Comparison of ENCODE assay signal across 32 mouse cellular contexts in the genomic region with DNA sequence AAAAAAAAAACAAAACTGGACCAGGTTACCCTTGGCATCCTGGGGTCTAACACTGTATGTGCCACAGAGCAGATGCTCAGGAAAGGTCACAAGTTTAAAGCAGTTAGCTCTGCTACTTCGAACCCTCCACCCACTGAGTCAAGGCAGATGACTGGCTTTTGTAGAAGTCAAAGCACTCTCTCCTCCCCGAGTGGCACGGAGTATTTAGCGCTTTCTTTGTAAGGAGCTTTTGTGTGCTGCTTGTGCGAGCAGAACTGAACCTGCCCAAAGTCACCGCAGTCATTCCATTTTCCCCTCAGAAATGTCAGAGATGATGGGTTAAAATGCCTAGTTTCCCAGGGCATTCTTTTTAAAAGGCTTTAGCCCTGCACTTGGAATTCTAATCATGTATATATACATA. TPM values are rescaled to one million over a fixed set of nuclear protein-coding genes. Genes with fewer than 3 reads are reported as not detected.
DNase-seq lines count a peak whose midpoint lies in the region; ATAC-seq and TF ChIP-seq lines count a peak whose summit lies in the region.
"Had no signal": no experiment of that assay in that cellular context is flagged by ENCODE, and none has a peak within 500 bp of the region (broad histone marks: within the 10 kb centered on the region; RNA-seq: fewer than 3 reads in every experiment).

No protein-coding gene starts in this region.

- intact Hi-C loops in heart, postnatal 36 days (cut with DNase I), result no loop called here

- ATAC-seq in forebrain, embryonic 14.5 days, result peak; percentile 26; the same call in 1 of the 2 replicates
- ATAC-seq in midbrain, embryonic 14.5 days (ENCODE audit: low FRiP score, low TSS enrichment), result no peak
- ATAC-seq in midbrain, embryonic 11.5 days (ENCODE audit: low FRiP score), result no peak
- no peak for ATAC-seq in midbrain, postnatal 0 days (ENCODE audit: low FRiP score)
- ATAC-seq: liver, postnatal 0 days; lung, postnatal 0 days had no signal

- H3K36me3 ChIP-seq in forebrain, embryonic 14.5 days (ENCODE audit: control insufficient read depth, insufficient read depth, low read length), result no peaks in the 10 kb centered on the region
- H3K36me3 ChIP-seq in forebrain, embryonic 10.5 days (replicated peaks), result no peaks in the 10 kb centered on the region
- no peaks in the 10 kb centered on the region for H3K36me3 ChIP-seq in midbrain, embryonic 14.5 days (ENCODE audit: control insufficient read depth, insufficient read depth, low read length)
- no peaks in the 10 kb centered on the region for H3K36me3 ChIP-seq in midbrain, embryonic 11.5 days (ENCODE audit: control insufficient read depth, insufficient read depth, low read length)
- H3K36me3 ChIP-seq in midbrain, postnatal 0 days (ENCODE audit: insufficient read depth, low read length), result no peaks in the 10 kb centered on the region
- H3K36me3 ChIP-seq: heart, embryonic 13.5 days; kidney, embryonic 15.5 days; limb, embryonic 12.5 days; stomach, embryonic 15.5 days had no signal

- no peak overlapping the region; the same call in 1 of the 2 replicates for H3K9ac ChIP-seq in forebrain, embryonic 14.5 days (ENCODE audit: low read length)
- no peak overlapping the region for H3K9ac ChIP-seq in midbrain, embryonic 14.5 days (replicated peaks; ENCODE audit: low read length)
- H3K9ac ChIP-seq in midbrain, embryonic 11.5 days (ENCODE audit: low read length), result no peak overlapping the region
- H3K9ac ChIP-seq in midbrain, postnatal 0 days (replicated peaks; ENCODE audit: low read length, poor library complexity, severe bottlenecking), result no peak overlapping the region
- H3K9ac ChIP-seq: heart, embryonic 13.5 days; kidney, embryonic 15.5 days; limb, embryonic 12.5 days; liver, postnatal 0 days; neural tube, embryonic 15.5 days; stomach, embryonic 15.5 days had no signal

- no peaks in the 10 kb centered on the region for H3K9me3 ChIP-seq in forebrain, embryonic 14.5 days (replicated peaks; ENCODE audit: control insufficient read depth, low read length)
- no peaks in the 10 kb centered on the region for H3K9me3 ChIP-seq in forebrain, embryonic 10.5 days
- no peaks in the 10 kb centered on the region for H3K9me3 ChIP-seq in midbrain, embryonic 14.5 days (ENCODE audit: control insufficient read depth, low read length)
- H3K9me3 ChIP-seq in midbrain, embryonic 11.5 days (ENCODE audit: control insufficient read depth, low read length), result no peaks in the 10 kb centered on the region
- no peaks in the 10 kb centered on the region for H3K9me3 ChIP-seq in midbrain, postnatal 0 days (ENCODE audit: low read length)
- H3K9me3 ChIP-seq: heart, embryonic 13.5 days; kidney, embryonic 15.5 days; limb, embryonic 12.5 days; neural tube, embryonic 15.5 days; stomach, embryonic 15.5 days had no signal

- H3K27ac ChIP-seq in forebrain, embryonic 14.5 days (ENCODE audit: low read depth, low read length), result no peak overlapping the region
- no peak overlapping the region for H3K27ac ChIP-seq in forebrain, embryonic 10.5 days
- no peak overlapping the region; the same call in 1 of the 2 replicates for H3K27ac ChIP-seq in midbrain, embryonic 14.5 days (replicated peaks; ENCODE audit: low read depth, low read length)
- no peak overlapping the region for H3K27ac ChIP-seq in midbrain, embryonic 11.5 days (ENCODE audit: low read depth, low read length)
- 0 out of 2 replicates have a peak overlapping the region, but pooled peaks have one; percentile 43 for H3K27ac ChIP-seq in midbrain, postnatal 0 days (ENCODE audit: low read depth, low read length)
- H3K27ac ChIP-seq: heart, adult 2 months; heart, embryonic 13.5 days; kidney, embryonic 15.5 days; limb, embryonic 12.5 days; macrophage; stomach, embryonic 15.5 days had no signal

- no peaks in the 10 kb centered on the region for H3K4me1 ChIP-seq in forebrain, embryonic 14.5 days (ENCODE audit: control insufficient read depth, insufficient read depth, low read length)
- H3K4me1 ChIP-seq in forebrain, embryonic 10.5 days, result peaks cover 13% of the 10 kb centered on the region
- H3K4me1 ChIP-seq in midbrain, embryonic 14.5 days (ENCODE audit: control insufficient read depth, insufficient read depth, low read length), result no peaks in the 10 kb centered on the region
- H3K4me1 ChIP-seq in midbrain, embryonic 11.5 days (ENCODE audit: control insufficient read depth, insufficient read depth, low read length), result peaks cover 10% of the 10 kb centered on the region
- H3K4me1 ChIP-seq in midbrain, postnatal 0 days (ENCODE audit: insufficient read depth, low read length), result no peaks in the 10 kb centered on the region
- H3K4me1 ChIP-seq: heart, embryonic 13.5 days; kidney, embryonic 15.5 days; stomach, embryonic 15.5 days had no signal

- H3K4me3 ChIP-seq in forebrain, embryonic 14.5 days (ENCODE audit: low read depth, low read length), result no peak overlapping the region
- no peak overlapping the region for H3K4me3 ChIP-seq in forebrain, embryonic 10.5 days
- no peak overlapping the region for H3K4me3 ChIP-seq in midbrain, embryonic 14.5 days (replicated peaks; ENCODE audit: low read depth, low read length)
- no peak overlapping the region for H3K4me3 ChIP-seq in midbrain, embryonic 11.5 days (ENCODE audit: low read depth, low read length)
- H3K4me3 ChIP-seq in midbrain, postnatal 0 days (ENCODE audit: low read depth, low read length), result no peak overlapping the region
- H3K4me3 ChIP-seq: heart, adult 2 months; heart, embryonic 13.5 days; kidney, embryonic 15.5 days; limb, embryonic 12.5 days; myocyte; neural tube, embryonic 15.5 days; stomach, embryonic 15.5 days had no signal

- H3K27me3 ChIP-seq in forebrain, embryonic 14.5 days (replicated peaks; ENCODE audit: control insufficient read depth, insufficient read depth, low read length), result no peaks in the 10 kb centered on the region
- no peaks in the 10 kb centered on the region for H3K27me3 ChIP-seq in forebrain, embryonic 10.5 days (ENCODE audit: poor library complexity, severe bottlenecking)
- H3K27me3 ChIP-seq in midbrain, embryonic 14.5 days (ENCODE audit: control insufficient read depth, insufficient read depth, low read length), result no peaks in the 10 kb centered on the region
- no peaks in the 10 kb centered on the region for H3K27me3 ChIP-seq in midbrain, embryonic 11.5 days (ENCODE audit: control insufficient read depth, insufficient read depth, low read length)
- no peaks in the 10 kb centered on the region for H3K27me3 ChIP-seq in midbrain, postnatal 0 days (ENCODE audit: insufficient read depth, low read length)
- H3K27me3 ChIP-seq: heart, embryonic 13.5 days; kidney, embryonic 15.5 days; limb, embryonic 12.5 days; neural tube, embryonic 15.5 days; stomach, embryonic 15.5 days had no signal

- H3K4me2 ChIP-seq in forebrain, embryonic 14.5 days (ENCODE audit: low read length), result no peak overlapping the region
- no peak overlapping the region for H3K4me2 ChIP-seq in midbrain, embryonic 14.5 days (ENCODE audit: low read length)
- no peak overlapping the region for H3K4me2 ChIP-seq in midbrain, embryonic 11.5 days
- H3K4me2 ChIP-seq in midbrain, postnatal 0 days (ENCODE audit: low read depth, low read length, poor library complexity, severe bottlenecking), result no peak overlapping the region
- H3K4me2 ChIP-seq: heart, embryonic 13.5 days; kidney, embryonic 15.5 days; limb, embryonic 12.5 days; liver, embryonic 11.5 days; neural tube, embryonic 15.5 days; stomach, embryonic 15.5 days had no signal

- WGBS in forebrain, embryonic 14.5 days, result 10% methylated on average over 6 of the region's 6 CpGs
- 23% methylated on average over 6 of the region's 6 CpGs for WGBS in forebrain, embryonic 10.5 days
- 8% methylated on average over 6 of the region's 6 CpGs for WGBS in midbrain, embryonic 14.5 days
- whole genome bisulfite sequencing in midbrain, embryonic 11.5 days, result 11% methylated on average over 6 of the region's 6 CpGs
- 14% methylated on average over 6 of the region's 6 CpGs for WGBS in midbrain, postnatal 0 days

- TF ChIP-seq CTCF in midbrain, postnatal 0 days (IDR thresholded peaks at IDR 0.05), result no peak

- DNase-seq in forebrain, embryonic 14.5 days (ENCODE audit: low spot score), result peak; percentile 30
- DNase-seq in forebrain, embryonic 10.5 days (ENCODE audit: extremely low spot score, low spot score), result no peak
- DNase-seq in midbrain, embryonic 14.5 days, result peak; percentile 40
- no peak for DNase-seq in midbrain, embryonic 11.5 days (ENCODE audit: low spot score, missing footprints)
- peak; percentile 55 for DNase-seq in ZHBTc4 (ENCODE audit: low read depth, low spot score)
- no peak for DNase-seq in midbrain, postnatal 0 days (ENCODE audit: low spot score)
- DNase-seq in heart, postnatal 36 days, result no peak
- DNase-seq: adrenal gland, postnatal 36 days; B cell, adult 2 months; cerebellum, adult 11-12 months; cerebellum, postnatal 14 days; gastrocnemius, postnatal 36 days; heart, adult 2 months; heart, postnatal 14 days; kidney, adult 11 months; kidney, postnatal 36 days; layer of hippocampus, postnatal 36 days; liver, postnatal 0 days; right cerebral cortex, adult 18-20 months; right cerebral cortex, postnatal 4 days; thymus, adult 18-20 months; thymus, postnatal 4 days had no signal

RNA-seq across cellular contexts. Expression of a gene that starts 59.1 kb away (rescaled TPM):
- polyA plus RNA-seq in forebrain, embryonic 14.5 days (2014; fragmentation: Nextera tagmentation; extraction: Ambion mirVana), result 103 and 144 TPM in 2 replicates
- polyA plus RNA-seq in forebrain, embryonic 10.5 days (2016; fragmentation: Nextera tagmentation; extraction: Ambion mirVana), result 6.4 and 8.3 TPM in 2 replicates
- 241 and 244 TPM in 2 replicates for polyA plus RNA-seq in midbrain, embryonic 14.5 days (2014; fragmentation: Nextera tagmentation; extraction: Ambion mirVana)
- 28.1 and 29.1 TPM in 2 replicates for polyA plus RNA-seq in midbrain, embryonic 11.5 days (2014; fragmentation: Nextera tagmentation; extraction: Ambion mirVana)
- 321 TPM in 2 replicates for total RNA-seq in midbrain, postnatal 0 days (2014; rRNA removed)
- 323 and 326 TPM in 2 replicates for polyA plus RNA-seq in midbrain, postnatal 0 days (2015; fragmentation: Nextera tagmentation; extraction: Ambion mirVana)
- under 1 TPM in 1 of 2 experiments, not detected in 1; 0.08 TPM for total RNA-seq in heart, postnatal 36 days (2021)
- total RNA-seq: CH12.LX; gastrocnemius, postnatal 36 days had no signal
- polyA plus RNA-seq: liver, postnatal 0 days had no signal

Comparison
In these comparisons a context has a peak if more than half of its experiments do, and no peak if none do; other contexts are left out.
1. DNase-seq: peak in forebrain, embryonic 14.5 days (single experiment), midbrain, embryonic 14.5 days (single experiment) and ZHBTc4 (single experiment); none in forebrain, embryonic 10.5 days (single experiment), midbrain, embryonic 11.5 days (single experiment), midbrain, postnatal 0 days (single experiment) and heart, postnatal 36 days (0 of 2).